Mouse (Mus musculus): ENCODE measurements around the gene Fam25c. TPM values are rescaled to one million over a fixed set of nuclear protein-coding genes. Genes with fewer than 3 reads are reported as not detected.

The Fam25c gene
- total RNA-seq (2017), result not detected in 2 replicates

GRCm38 (mm10) chr14:34355301-34355700, at the start of gene Fam25c:
Fam25c (minus strand) TSS chr14:34355433.
- no peak for ATAC-seq (replicated peaks; ENCODE audit: low read depth, poor library complexity, severe bottlenecking)

GRCm38 (mm10) chr14:34403424-34403823, 48.2 kb upstream of the Fam25c start:
- no peak for ATAC-seq (replicated peaks; ENCODE audit: low read depth, poor library complexity, severe bottlenecking)

GRCm38 (mm10) chr14:34402871-34403270, 47.6 kb upstream of the Fam25c start:
- no peak for ATAC-seq (replicated peaks; ENCODE audit: low read depth, poor library complexity, severe bottlenecking)

- peak; percentile 100 for ATAC-seq (replicated peaks; ENCODE audit: low read depth, poor library complexity, severe bottlenecking)
Measured at GRCm38 (mm10) chr14:34401135-34401534, 45.9 kb upstream of the Fam25c start.

- no peak for ATAC-seq (replicated peaks; ENCODE audit: low read depth, poor library complexity, severe bottlenecking)
Measured at GRCm38 (mm10) chr14:34400021-34400420, 44.8 kb upstream of the Fam25c start.

GRCm38 (mm10) chr14:34399301-34399700, 44.1 kb upstream of the Fam25c start:
- no peak for ATAC-seq (replicated peaks; ENCODE audit: low read depth, poor library complexity, severe bottlenecking)

GRCm38 (mm10) chr14:34398901-34399300, 43.7 kb upstream of the Fam25c start:
- ATAC-seq (replicated peaks; ENCODE audit: low read depth, poor library complexity, severe bottlenecking), result no peak

GRCm38 (mm10) chr14:34397871-34398270, 42.6 kb upstream of the Fam25c start:
- ATAC-seq (replicated peaks; ENCODE audit: low read depth, poor library complexity, severe bottlenecking), result no peak

- no peak for ATAC-seq (replicated peaks; ENCODE audit: low read depth, poor library complexity, severe bottlenecking)
Measured at GRCm38 (mm10) chr14:34393295-34393694, 38.1 kb upstream of the Fam25c start.

GRCm38 (mm10) chr14:34382921-34383704, 27.9 kb upstream of the Fam25c start:
- ATAC-seq (replicated peaks; ENCODE audit: low read depth, poor library complexity, severe bottlenecking), result no peak

- ATAC-seq (replicated peaks; ENCODE audit: low read depth, poor library complexity, severe bottlenecking), result no peak
Measured at GRCm38 (mm10) chr14:34378560-34379331, 23.5 kb upstream of the Fam25c start.

GRCm38 (mm10) chr14:34377121-34377520, 21.9 kb upstream of the Fam25c start:
- no peak for ATAC-seq (replicated peaks; ENCODE audit: low read depth, poor library complexity, severe bottlenecking)

GRCm38 (mm10) chr14:34375941-34376340, 20.7 kb upstream of the Fam25c start:
- ATAC-seq (replicated peaks; ENCODE audit: low read depth, poor library complexity, severe bottlenecking), result no peak

GRCm38 (mm10) chr14:34375415-34375904, 20.2 kb upstream of the Fam25c start, which contains the start of gene Mmrn2:
Mmrn2 (plus strand) TSS chr14:34375465.
- ATAC-seq (replicated peaks; ENCODE audit: low read depth, poor library complexity, severe bottlenecking), result no peak

GRCm38 (mm10) chr14:34374577-34374976, 19.3 kb upstream of the Fam25c start, which contains the start of gene Sncg:
Sncg (minus strand) TSS chr14:34374789.
- no peak for ATAC-seq (replicated peaks; ENCODE audit: low read depth, poor library complexity, severe bottlenecking)

- no peak for ATAC-seq (replicated peaks; ENCODE audit: low read depth, poor library complexity, severe bottlenecking)
Measured at GRCm38 (mm10) chr14:34373581-34373980, 18.3 kb upstream of the Fam25c start.

GRCm38 (mm10) chr14:34372646-34373045, 17.4 kb upstream of the Fam25c start:
- 0 out of 2 replicates have a peak, but pooled peaks have one; percentile 45 for ATAC-seq (replicated peaks; ENCODE audit: low read depth, poor library complexity, severe bottlenecking)

- no peak for ATAC-seq (replicated peaks; ENCODE audit: low read depth, poor library complexity, severe bottlenecking)
Measured at GRCm38 (mm10) chr14:34371763-34372162, 16.5 kb upstream of the Fam25c start.

- no peak for ATAC-seq (replicated peaks; ENCODE audit: low read depth, poor library complexity, severe bottlenecking)
Measured at GRCm38 (mm10) chr14:34370921-34371320, 15.7 kb upstream of the Fam25c start.

GRCm38 (mm10) chr14:34370203-34370602, 15.0 kb upstream of the Fam25c start:
- ATAC-seq (replicated peaks; ENCODE audit: low read depth, poor library complexity, severe bottlenecking), result no peak

- no peak for ATAC-seq (replicated peaks; ENCODE audit: low read depth, poor library complexity, severe bottlenecking)
Measured at GRCm38 (mm10) chr14:34365147-34365507, 9.9 kb upstream of the Fam25c start.
